Mouse (Mus musculus) hindbrain, embryonic 13.5 days (tissue): Measurements from ENCODE around the gene Crisp2. TPM values are rescaled to one million over a fixed set of nuclear protein-coding genes. Genes with fewer than 3 reads are reported as not detected.

Experiments used
- polyA plus RNA-seq: library from polyadenylated mRNA; unstranded; fragments of >200 nt; fragmentation: Nextera tagmentation; extraction: Ambion mirVana; gene quantifications from 2 replicates; pipeline ENCODE4 v1.2.1, GENCODE M21; 2015

Crisp2 gene
- polyA plus RNA-seq, 1 experiment from 2014 or later = not detected

Other genes starting within 250 kb of the Crisp2 start
- not detected in 2 replicates for gene Esp6, start 245.5 kb downstream of the Crisp2 start, polyA plus RNA-seq
- gene Esp4, start 208.4 kb downstream of the Crisp2 start, polyA plus RNA-seq = not detected in 2 replicates
- gene Esp3, start 174.9 kb downstream of the Crisp2 start, polyA plus RNA-seq = not detected in 2 replicates
- not detected in 2 replicates for gene Esp1, start 79.9 kb downstream of the Crisp2 start, polyA plus RNA-seq
- gene Rhag, start 4.1 kb upstream of the Crisp2 start, polyA plus RNA-seq = 0.27 and 0.48 TPM in 2 replicates
- 0.49 and 1.0 TPM in 2 replicates for gene 9130008F23Rik, start 73.6 kb upstream of the Crisp2 start, polyA plus RNA-seq
- not detected in 2 replicates for gene Glyatl3, start 107.3 kb upstream of the Crisp2 start, polyA plus RNA-seq
- 23.6 and 24.9 TPM in 2 replicates for gene Mut, start 127.7 kb upstream of the Crisp2 start, polyA plus RNA-seq
- 12.1 and 12.8 TPM in 2 replicates for gene Cenpq, start 128.0 kb upstream of the Crisp2 start, polyA plus RNA-seq